Mouse (Mus musculus) heart, postnatal 0 days (tissue): ENCODE data around the gene Cd5l.

Experiments used
- CTCF ChIP-seq: IDR thresholded peaks from 2 replicates; pipeline ENCODE4 v1.5.1; 2016; ENCODE audit warnings: antibody characterized with exemption, control low read depth, low read depth
- EP300 ChIP-seq: IDR thresholded peaks from 2 replicates; pipeline ENCODE4 v1.6.1; 2016; ENCODE audit warnings: antibody characterized with exemption, low read depth

GRCm38 (mm10) chr3:87323778-87324177 lies 33.9 kb upstream of the Cd5l start:
- TF ChIP-seq CTCF (peak; percentile 57), EP300 (no peak)
